Mouse (Mus musculus): ENCODE data around the gene Arhgap4. TPM values are rescaled to one million over a fixed set of nuclear protein-coding genes. Genes with fewer than 3 reads are reported as not detected.
A peak's percentile ranks its signal among the peaks of the same experiment; 100 is the strongest.

The Arhgap4 gene
- polyA plus RNA-seq (2012; rRNA removed): 574 and 583 TPM in 2 replicates

DNA sequence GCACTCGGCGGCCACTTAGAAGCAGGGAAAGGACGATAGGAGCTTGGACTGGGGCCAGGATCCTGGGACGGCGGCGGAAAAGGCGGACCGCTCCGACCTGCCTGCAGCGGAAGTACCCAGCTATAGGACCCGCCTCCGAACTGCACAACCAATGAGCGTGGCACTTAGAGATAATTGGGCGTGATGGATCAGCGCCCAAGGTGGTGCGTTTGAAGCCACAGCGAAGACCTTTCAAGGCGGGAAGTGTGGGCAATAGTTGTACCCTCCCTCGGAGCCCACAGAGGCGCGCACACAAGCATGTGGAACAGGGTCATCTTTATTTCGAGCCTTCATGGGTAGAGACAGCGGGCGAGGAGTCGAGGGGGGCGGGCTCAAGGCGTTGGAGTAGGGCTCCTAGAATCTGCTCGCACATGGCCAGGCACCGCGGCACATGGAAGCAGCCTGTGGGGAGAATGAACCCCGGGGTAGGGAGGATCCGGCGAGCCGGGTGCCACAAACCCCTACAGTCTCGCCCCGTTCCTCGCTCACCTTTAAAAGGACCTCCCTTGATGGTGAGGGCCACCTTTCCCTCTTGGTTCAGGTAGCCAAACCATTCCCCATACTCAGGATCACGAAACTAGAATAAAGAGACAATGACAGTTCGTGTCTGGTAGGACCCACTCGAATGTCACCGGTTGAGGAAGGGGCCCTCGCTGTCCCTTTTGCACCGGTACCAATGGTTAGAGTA lies at the start of gene Arhgap4, which contains the start of gene Naa10:
Gene Arhgap4 (minus strand): TSS at position 48 of the 727 bp plus-strand sequence.
Gene Naa10 (minus strand): TSS at position 122 of the 727 bp plus-strand sequence.
- DNase-seq: peak; percentile 78
- peak within 1 kb of the TSS; percentile 99 for H3K4me3 ChIP-seq (ENCODE audit: control insufficient read depth, insufficient read depth, low read length)
- 1% methylated on average over 42 of the region's 43 CpGs for WGBS
- no peaks in the 10 kb centered on the region for H3K27me3 ChIP-seq (ENCODE audit: control insufficient read depth, insufficient read depth, low read length)
- H3K36me3 ChIP-seq (ENCODE audit: control insufficient read depth, insufficient read depth, low read length): peaks cover 15% of the 10 kb centered on the region
- TF ChIP-seq POLR2A (IDR thresholded peaks at IDR 0.05; ENCODE audit: control insufficient read depth, extremely low read depth, insufficient read depth, low read length, poor library complexity) (peak; percentile 27; the same call in 1 of the 2 replicates), CTCF (IDR thresholded peaks at IDR 0.05; ENCODE audit: borderline replicate concordance, control insufficient read depth, extremely low read depth, insufficient read depth, low read length, poor library complexity) (no peak)
- H3K27ac ChIP-seq (ENCODE audit: control insufficient read depth, insufficient read depth, low read length): peak within 1 kb of the TSS; percentile 91
- no peaks in the 10 kb centered on the region for H3K4me1 ChIP-seq (replicated peaks; ENCODE audit: control insufficient read depth, insufficient read depth, low read length)

DNA sequence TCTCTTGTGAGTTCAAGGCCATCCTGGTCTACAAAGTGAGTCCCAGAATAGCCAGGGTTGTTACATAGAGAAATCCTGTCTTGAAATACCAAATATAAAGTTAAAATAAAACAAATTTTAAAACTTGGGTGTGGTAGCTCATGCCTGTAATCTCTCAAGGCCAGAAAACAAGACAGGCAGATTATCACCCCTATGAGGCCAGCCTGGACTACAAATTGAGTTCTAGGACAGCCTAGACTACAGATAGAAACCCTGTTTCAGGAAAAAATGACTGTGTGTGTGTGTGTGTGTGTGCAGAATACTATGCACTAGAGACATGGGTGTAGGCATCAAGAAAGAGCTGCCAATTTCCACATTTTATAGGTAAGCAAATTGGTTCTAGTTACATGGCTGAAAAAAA lies 49.1 kb upstream of the Arhgap4 start:
- TF ChIP-seq CTCF (IDR thresholded peaks at IDR 0.05; ENCODE audit: borderline replicate concordance, control insufficient read depth, extremely low read depth, insufficient read depth, low read length, poor library complexity) (no peak), POLR2A (IDR thresholded peaks at IDR 0.05; ENCODE audit: control insufficient read depth, extremely low read depth, insufficient read depth, low read length, poor library complexity) (no peak)
- Histone ChIP-seq H3K27me3 (ENCODE audit: control insufficient read depth, insufficient read depth, low read length) (no peaks in the 10 kb centered on the region), H3K4me3 (ENCODE audit: control insufficient read depth, insufficient read depth, low read length) (no peak overlapping the region), H3K27ac (ENCODE audit: control insufficient read depth, insufficient read depth, low read length) (no peak overlapping the region), H3K36me3 (ENCODE audit: control insufficient read depth, insufficient read depth, low read length) (no peaks in the 10 kb centered on the region), H3K4me1 (replicated peaks; ENCODE audit: control insufficient read depth, insufficient read depth, low read length) (no peaks in the 10 kb centered on the region)
- DNase-seq: no peak

- WGBS: 100% methylated on average over 2 of the region's 2 CpGs
- DNase-seq: no peak
- H3K27ac ChIP-seq (ENCODE audit: control insufficient read depth, insufficient read depth, low read length): no peak overlapping the region
- peaks cover 1% of the 10 kb centered on the region for H3K4me1 ChIP-seq (replicated peaks; ENCODE audit: control insufficient read depth, insufficient read depth, low read length)
- no peak overlapping the region for H3K4me3 ChIP-seq (ENCODE audit: control insufficient read depth, insufficient read depth, low read length)
- TF ChIP-seq POLR2A (IDR thresholded peaks at IDR 0.05; ENCODE audit: control insufficient read depth, extremely low read depth, insufficient read depth, low read length, poor library complexity) (no peak), CTCF (IDR thresholded peaks at IDR 0.05; ENCODE audit: borderline replicate concordance, control insufficient read depth, extremely low read depth, insufficient read depth, low read length, poor library complexity) (no peak)
- H3K36me3 ChIP-seq (ENCODE audit: control insufficient read depth, insufficient read depth, low read length): no peaks in the 10 kb centered on the region
- no peaks in the 10 kb centered on the region for H3K27me3 ChIP-seq (ENCODE audit: control insufficient read depth, insufficient read depth, low read length)
Observed at GRCm38 (mm10) chrX:73969729-73970128, 48.1 kb upstream of the Arhgap4 start.

DNA sequence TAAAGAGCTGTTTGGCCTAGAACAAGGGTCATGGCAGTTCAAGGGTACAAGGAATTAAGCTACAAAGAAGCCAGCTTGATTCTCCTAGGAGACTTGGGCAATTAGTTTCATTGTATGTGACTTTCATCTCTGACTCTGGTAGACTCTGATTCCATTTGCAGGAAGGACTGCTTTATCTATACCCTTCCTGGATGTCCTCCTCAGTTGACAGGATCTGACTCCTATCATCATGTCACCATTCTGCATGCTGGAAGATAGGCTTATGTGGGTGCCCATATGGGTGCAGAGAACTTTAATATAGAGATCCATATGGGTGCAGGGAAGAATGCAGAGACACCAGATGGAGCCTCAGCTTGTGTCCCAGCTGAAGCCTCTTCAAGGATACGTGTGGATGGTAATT lies 47.5 kb upstream of the Arhgap4 start:
- H3K4me1 ChIP-seq (replicated peaks; ENCODE audit: control insufficient read depth, insufficient read depth, low read length): peaks cover 7% of the 10 kb centered on the region
- no peak overlapping the region for H3K27ac ChIP-seq (ENCODE audit: control insufficient read depth, insufficient read depth, low read length)
- H3K36me3 ChIP-seq (ENCODE audit: control insufficient read depth, insufficient read depth, low read length): no peaks in the 10 kb centered on the region
- H3K27me3 ChIP-seq (ENCODE audit: control insufficient read depth, insufficient read depth, low read length): no peaks in the 10 kb centered on the region
- TF ChIP-seq POLR2A (IDR thresholded peaks at IDR 0.05; ENCODE audit: control insufficient read depth, extremely low read depth, insufficient read depth, low read length, poor library complexity): no peak
- TF ChIP-seq CTCF (IDR thresholded peaks at IDR 0.05; ENCODE audit: borderline replicate concordance, control insufficient read depth, extremely low read depth, insufficient read depth, low read length, poor library complexity): no peak
- no peak for DNase-seq
- no peak overlapping the region for H3K4me3 ChIP-seq (ENCODE audit: control insufficient read depth, insufficient read depth, low read length)
- WGBS: 96% methylated on average over 1 of the region's 1 CpGs

DNA sequence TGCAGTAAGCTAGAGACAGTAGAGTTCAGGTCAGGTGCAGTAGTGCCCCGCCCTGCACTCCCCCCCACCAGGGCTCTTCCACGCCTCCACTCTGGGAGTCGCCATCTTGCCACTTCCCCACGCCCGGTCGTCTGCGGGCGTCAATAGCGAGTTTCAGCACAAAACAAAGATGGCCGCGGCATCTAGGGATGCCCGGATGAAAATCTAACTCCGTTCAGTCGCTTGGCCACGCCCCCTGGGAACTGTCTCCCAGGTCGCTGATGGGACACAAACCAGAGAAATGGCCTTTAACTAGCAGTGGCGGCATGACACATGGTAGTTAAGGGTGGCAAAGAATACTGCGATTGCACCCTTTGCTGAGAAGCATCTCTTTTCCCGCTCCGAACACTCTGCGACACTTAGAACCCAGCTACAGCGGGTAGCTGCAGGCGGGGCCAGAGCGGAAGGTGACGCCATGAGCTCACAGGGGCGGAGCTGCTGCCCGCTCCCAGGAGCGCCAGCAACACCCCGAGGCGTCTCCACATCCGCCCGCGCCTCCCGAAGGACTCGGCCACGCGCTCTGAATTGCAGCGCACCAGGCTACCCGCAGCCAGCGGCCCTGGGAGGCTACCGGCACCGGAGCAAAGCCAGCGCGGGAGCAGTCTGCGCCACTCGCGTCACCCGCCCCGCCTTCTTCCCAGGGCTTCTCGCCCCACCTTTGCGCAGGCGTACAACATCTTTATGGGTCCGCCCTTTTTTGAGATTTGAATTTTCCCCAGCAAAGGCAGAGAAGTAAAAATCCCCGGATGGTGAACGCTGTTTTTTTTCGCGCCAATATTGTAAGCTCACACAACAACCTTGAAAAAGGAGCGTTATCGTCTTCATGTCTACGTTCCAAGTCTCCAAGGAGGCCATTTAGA lies 45.8 kb upstream of the Arhgap4 start:
- Histone ChIP-seq H3K4me1 (replicated peaks; ENCODE audit: control insufficient read depth, insufficient read depth, low read length) (peaks cover 9% of the 10 kb centered on the region), H3K36me3 (ENCODE audit: control insufficient read depth, insufficient read depth, low read length) (no peaks in the 10 kb centered on the region), H3K4me3 (ENCODE audit: control insufficient read depth, insufficient read depth, low read length) (peak overlapping the region; percentile 95), H3K27me3 (ENCODE audit: control insufficient read depth, insufficient read depth, low read length) (no peaks in the 10 kb centered on the region), H3K27ac (ENCODE audit: control insufficient read depth, insufficient read depth, low read length) (peak overlapping the region; percentile 99)
- TF ChIP-seq POLR2A (IDR thresholded peaks at IDR 0.05; ENCODE audit: control insufficient read depth, extremely low read depth, insufficient read depth, low read length, poor library complexity) (peak; percentile 61; the same call in 1 of the 2 replicates), CTCF (IDR thresholded peaks at IDR 0.05; ENCODE audit: borderline replicate concordance, control insufficient read depth, extremely low read depth, insufficient read depth, low read length, poor library complexity) (no peak)
- peak; percentile 79 for DNase-seq
- 2% methylated on average over 54 of the region's 60 CpGs for WGBS

Data from thymus, adult 2 months (tissue).